Mouse (Mus musculus): ENCODE results near the gene Ank3. TPM values are rescaled to one million over a fixed set of nuclear protein-coding genes. Genes with fewer than 3 reads are reported as not detected.

Ank3 gene
- total RNA-seq, 4 experiments from 2014 or later: 81.4 to 115 (median 89.6) TPM

- no peak for DNase-seq (ENCODE audit: low spot score in 2 of 2)
Measured at GRCm38 (mm10) chr10:69810785-69811184, 412.2 kb downstream of the Ank3 start.

DNA sequence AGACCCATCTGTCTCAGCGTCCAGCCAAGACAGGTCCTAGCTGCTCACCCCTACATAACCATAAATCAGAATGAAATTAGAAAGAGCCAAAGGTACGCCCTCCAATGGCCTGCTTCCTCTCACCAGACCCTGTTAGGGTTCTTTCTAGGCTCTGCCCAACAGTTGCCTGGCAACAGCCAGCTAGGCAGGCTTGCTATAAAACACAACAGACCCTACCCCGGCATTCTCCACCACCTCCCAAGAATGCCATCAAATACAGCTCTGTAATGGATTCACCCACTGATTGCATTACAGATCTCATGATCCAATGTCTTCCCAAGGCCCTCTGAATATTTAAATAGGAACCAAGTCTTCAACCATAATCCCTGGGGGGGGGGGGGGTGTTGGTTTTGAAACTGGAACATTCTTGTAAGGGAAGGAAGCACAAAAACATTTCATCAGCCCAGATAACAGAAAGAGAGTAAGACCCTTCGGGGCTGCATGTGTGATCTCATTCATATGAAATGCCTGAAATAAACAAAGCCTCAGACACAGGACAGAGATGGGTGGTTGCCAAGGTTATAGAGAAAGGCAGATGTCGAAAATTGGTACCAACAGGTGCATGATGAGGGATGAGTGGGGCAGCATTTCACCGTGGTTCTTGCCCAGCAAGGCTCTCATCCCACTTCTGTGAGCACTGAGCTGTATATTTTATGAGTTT lies 415.4 kb downstream of the Ank3 start:
- no peak for DNase-seq (ENCODE audit: low spot score in 2 of 2)

DNA sequence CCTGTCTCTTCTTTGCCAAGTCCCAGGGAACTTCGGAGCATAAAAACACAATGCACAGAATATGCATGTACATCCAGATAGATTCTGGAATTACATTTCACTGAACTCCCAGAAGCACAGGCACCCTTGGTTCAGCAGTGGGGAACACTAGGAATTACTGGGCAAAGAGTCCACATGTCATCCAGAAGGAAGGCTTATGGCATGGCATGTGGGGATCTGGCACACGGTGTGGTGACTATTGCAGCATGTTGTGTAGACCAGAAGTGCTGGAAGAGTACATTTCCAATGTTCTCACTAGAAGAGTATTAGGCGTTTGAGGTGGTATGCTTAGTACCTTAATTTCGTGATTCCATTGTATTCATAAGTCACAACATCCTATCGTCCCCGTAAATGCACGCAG lies 422.7 kb downstream of the Ank3 start:
- DNase-seq (ENCODE audit: low spot score in 2 of 2): no peak

DNA sequence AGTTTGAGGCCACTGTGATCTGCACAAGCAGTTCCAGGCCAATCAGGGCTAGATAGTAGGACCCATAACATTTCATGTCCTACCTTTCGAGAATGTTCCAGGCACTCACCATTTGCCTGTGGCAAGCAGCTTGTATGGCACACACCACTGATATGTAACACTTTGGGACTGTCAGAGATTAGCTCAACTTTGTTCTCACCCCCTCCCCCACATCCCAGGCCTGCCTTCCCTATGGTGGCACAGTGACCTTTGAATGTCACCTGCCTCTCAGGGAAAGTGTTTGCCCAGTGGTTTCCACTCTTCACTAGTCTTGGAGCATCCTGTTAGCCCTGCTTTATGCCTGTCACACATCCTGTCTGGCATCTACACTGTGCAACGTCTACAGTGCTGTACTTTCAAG lies 430.2 kb downstream of the Ank3 start:
- no peak for DNase-seq (ENCODE audit: low spot score in 2 of 2)

DNA sequence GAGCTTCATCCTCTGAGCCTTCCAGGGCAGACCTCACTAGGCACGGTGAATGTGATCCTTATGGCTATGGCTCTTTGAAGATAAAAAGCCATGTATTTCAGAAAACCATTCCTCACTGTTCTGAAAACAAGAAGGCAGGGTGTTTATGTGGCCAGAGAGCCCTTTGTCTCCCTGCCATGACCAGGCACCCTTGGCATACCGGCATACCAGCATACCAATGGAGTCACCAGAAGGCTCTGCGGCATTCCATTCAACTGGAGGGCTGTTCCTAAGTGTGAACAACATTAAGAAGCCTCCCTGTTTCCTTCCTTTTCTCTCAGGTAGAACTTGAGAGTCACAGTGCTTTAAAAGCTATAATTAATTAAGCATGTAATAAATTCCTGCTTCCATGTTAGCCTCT lies 430.7 kb downstream of the Ank3 start:
- no peak for DNase-seq (ENCODE audit: low spot score in 2 of 2)

DNA sequence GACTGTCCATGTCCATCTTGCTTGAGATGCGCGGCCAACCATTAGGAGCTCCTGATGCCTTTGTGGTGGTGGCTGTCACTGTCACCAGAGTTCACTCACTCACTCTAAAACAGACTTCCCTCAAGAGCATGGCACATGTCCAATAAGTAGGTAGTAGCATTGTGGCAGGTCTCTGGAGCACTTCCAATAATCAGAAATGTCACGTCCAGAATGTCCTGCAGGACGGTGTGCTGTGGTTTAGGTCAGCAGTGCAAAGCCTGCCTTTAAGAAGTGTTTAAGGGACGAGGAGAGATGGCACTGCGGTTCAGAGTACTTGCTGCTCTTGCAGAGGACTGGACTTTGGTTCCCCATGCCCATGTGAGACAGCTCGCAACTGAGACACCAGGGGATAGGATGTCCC lies 433.0 kb downstream of the Ank3 start:
- no peak for DNase-seq (ENCODE audit: low spot score in 2 of 2)

GRCm38 (mm10) chr10:69832241-69832640 lies 433.7 kb downstream of the Ank3 start:
- no peak for DNase-seq (ENCODE audit: low spot score in 2 of 2)

GRCm38 (mm10) chr10:69832822-69833221 lies 434.2 kb downstream of the Ank3 start:
- DNase-seq (ENCODE audit: low spot score in 2 of 2): no peak

DNA sequence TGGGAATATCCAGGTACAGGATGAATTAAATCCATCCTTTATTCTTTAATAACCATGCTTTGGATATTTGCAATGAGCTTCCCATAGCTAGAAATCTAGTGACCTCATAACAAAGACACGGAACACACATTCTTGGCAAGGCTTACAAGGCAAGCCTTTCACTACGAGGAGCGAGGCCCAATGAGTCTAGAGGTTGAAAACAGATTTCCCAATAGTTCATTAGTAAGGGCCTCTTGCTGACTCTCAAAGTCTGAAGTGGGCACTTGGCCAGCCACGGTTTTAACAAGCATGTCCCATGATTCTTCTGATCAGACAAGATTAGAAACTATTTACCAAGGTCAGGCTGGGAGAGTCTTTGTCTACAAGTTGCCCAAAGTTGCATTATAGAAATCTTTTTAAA lies 436.1 kb downstream of the Ank3 start:
- peak; percentile 8 to 23 for DNase-seq (ENCODE audit: low spot score in 2 of 2)

DNA sequence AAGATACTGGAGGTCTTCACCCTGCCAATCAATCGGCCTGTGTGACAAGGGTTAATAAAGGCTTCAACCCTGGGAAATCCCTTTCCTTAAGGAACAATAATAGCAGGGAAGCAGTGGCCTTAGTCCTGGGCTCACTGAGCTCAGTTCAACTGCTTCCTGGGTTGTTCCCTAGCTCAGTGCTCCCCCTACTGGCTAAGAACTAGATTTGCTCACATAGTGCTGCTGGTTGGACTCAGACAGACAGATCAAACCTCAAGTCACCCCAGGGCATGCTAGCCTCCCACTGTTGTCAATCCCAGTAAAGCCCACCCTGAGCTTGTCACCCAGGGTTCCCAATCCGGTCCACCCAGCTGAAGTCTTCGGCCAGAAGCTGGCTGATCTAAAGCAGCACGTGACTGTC lies 447.2 kb downstream of the Ank3 start:
- no peak for DNase-seq (ENCODE audit: low spot score in 2 of 2)

- no peak for DNase-seq (ENCODE audit: low spot score in 2 of 2)
Measured at GRCm38 (mm10) chr10:69852366-69853091, 454.0 kb downstream of the Ank3 start.

GRCm38 (mm10) chr10:69854587-69855185 lies 456.1 kb downstream of the Ank3 start:
- no peak for DNase-seq (ENCODE audit: low spot score in 2 of 2)

DNA sequence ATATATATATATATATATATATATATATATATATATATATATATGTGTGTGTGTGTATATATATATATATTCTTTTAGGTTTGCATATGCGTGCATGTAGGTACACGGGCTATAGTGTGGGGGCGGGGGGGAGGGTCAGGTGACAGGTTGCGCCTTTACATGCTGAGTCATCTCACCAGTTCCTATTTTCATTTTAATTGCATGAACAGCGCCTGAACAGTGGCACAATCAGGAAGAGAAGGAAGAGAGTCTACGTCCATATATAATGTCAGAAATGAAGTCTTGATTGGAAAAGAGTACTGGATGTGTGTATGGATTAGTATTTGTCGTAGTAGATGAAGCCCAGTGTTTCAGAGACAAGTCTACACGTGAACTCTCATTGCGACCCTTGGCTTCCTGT lies 459.4 kb downstream of the Ank3 start:
- no peak for DNase-seq (ENCODE audit: low spot score in 2 of 2)

- DNase-seq (ENCODE audit: low spot score in 2 of 2): no peak
Measured at GRCm38 (mm10) chr10:69858897-69859605, 460.5 kb downstream of the Ank3 start.

DNA sequence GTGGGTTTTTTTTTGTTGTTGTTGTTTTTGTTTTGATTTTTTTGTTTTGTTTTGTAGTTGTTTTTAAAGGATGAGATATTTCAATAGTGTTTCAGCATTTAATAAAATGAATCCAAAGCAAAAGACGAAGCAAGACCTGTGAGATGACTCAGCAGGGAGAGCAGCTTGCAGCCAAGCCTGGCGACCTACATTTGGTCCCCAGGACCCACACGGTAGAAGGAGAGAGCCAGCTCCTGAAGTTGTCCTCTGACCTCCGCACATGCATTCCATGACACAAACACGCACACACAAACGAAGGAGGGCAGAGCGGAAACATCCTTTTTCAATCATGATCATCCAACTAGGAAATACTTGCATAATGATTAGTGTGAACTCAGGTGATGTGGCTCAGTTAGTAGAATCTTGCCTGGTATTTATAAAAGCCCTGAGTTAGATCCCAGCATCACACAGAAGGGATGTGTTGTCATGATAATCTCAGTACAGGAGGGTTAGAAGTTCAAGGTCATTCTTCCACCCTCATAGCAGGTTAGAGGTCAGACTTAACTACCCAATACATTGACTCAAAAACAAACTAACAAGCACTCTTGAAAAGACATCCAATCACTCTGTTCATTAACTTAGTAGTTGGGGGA lies 461.4 kb downstream of the Ank3 start:
- DNase-seq (ENCODE audit: low spot score in 2 of 2): no peak

GRCm38 (mm10) chr10:69862829-69863228 lies 464.3 kb downstream of the Ank3 start:
- DNase-seq (ENCODE audit: low spot score in 2 of 2): no peak

DNA sequence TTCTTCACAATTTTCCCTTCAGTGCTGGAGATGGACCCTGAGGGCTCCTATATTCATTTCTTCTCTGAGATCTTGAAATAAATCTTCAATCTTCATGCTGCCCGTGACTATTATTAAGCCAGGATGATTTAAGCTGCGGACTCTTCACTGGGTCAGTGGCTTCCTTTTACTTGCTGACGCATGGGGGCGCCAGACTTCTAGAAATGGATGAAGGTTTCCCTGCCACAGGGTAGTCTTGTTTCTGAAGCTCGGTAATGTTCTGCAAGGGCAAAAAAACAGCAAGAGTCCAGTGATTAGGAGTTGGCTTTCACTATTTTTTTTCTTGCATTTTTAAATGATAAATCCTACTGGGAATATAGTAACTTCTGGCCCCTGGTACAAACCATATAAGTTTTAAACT lies 471.8 kb downstream of the Ank3 start:
- peak; percentile 58 to 63 for DNase-seq (ENCODE audit: low spot score in 2 of 2)

- DNase-seq (ENCODE audit: low spot score in 2 of 2): no peak
Measured at GRCm38 (mm10) chr10:69870947-69871346, 472.4 kb downstream of the Ank3 start.

DNA sequence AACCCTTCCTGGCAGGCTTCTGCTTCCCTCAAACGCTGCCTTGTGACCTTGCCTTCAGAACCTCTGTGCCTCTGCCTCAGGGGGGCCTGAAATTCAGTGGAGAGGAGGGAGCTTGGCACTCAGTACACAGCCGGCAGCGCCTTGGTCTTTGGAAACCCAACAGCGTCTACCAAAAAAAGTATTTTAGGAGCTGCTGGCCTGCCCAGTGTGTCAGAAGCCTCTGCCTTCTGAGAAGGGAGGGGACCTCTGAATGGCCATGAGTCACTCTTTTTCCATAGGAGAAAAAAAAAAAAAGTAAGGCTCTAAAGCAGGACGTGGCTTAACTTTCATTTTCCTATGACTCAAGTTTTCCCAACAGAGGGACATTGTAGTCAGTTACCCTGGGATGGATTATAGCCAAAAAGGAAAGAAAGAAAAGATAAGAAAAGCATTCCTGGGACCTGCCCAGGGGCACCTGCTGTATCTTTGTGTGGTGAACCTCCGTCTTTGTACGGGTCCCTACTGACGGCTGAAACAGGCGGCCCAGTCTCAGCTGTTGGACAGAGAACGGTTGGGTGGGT lies 473.7 kb downstream of the Ank3 start:
- peak; percentile 21 to 53 for DNase-seq (ENCODE audit: low spot score in 2 of 2)

- DNase-seq (ENCODE audit: low spot score in 2 of 2): no peak
Measured at GRCm38 (mm10) chr10:69872892-69873291, 474.3 kb downstream of the Ank3 start.

DNA sequence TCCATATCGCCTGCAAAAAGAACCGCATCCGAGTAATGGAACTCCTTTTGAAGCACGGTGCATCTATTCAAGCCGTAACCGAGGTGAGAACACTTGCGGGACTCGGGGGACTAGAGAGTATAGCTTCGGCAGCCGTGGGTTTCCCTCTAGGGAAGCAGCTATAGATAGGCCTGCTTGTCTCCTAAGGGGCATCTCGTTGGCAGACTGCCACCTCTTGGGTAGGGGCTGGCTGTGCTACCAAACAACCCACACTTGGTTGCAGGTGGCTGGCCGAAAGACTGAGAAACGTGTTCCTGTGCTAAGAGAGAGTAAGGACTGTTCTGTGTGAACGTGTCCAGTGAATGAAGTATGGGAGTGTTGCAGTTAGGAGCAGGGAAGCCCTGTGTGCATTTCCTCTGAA lies 476.2 kb downstream of the Ank3 start:
- DNase-seq (ENCODE audit: low spot score in 2 of 2): no peak
